Mouse (Mus musculus): ENCODE measurements around the gene Ggnbp2. TPM values are rescaled to one million over a fixed set of nuclear protein-coding genes. Genes with fewer than 3 reads are reported as not detected.

Gene Ggnbp2
- polyA plus RNA-seq, 1 experiment: 24.8 TPM

DNA sequence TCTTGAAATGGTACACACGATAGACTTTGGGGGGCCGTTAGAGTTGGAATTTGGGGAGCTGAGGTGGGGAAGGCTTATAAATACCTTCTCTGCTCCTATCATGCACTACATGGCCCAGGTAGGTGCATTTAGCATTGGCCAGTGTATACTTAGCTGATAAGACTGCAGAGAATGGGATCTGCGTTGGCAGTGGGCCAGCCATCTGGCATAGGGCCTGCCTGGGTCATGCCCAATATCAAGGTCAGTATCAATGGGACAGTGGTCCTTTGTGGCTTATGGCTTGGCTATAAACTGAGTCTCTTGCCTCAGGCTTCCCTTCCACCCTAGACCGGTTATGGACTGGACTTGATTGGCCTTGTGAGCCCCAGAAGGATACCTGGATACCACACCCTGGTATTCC, 66.2 kb downstream of the Ggnbp2 start:
- no peaks in the 10 kb centered on the region for H3K36me3 ChIP-seq (ENCODE audit: control insufficient read depth, insufficient read depth)
- peaks cover 7% of the 10 kb centered on the region for H3K27me3 ChIP-seq (ENCODE audit: control insufficient read depth, insufficient read depth, insufficient read length)
- H3K4me2 ChIP-seq (ENCODE audit: low read depth): no peak overlapping the region
- H3ac ChIP-seq (ENCODE audit: control insufficient read depth, insufficient read length): no peak overlapping the region
- TF ChIP-seq MYOG (IDR thresholded peaks at IDR 0.05; ENCODE audit: control insufficient read depth in 1 of 3, insufficient read depth in 1 of 3, insufficient read length in 2 of 3, low read depth in 2 of 3): no peak
- no peak for TF ChIP-seq MYOD1 (IDR thresholded peaks at IDR 0.05; ENCODE audit: control insufficient read depth in 1 of 3, insufficient read length in 2 of 3, low read depth in 2 of 3)
- TF ChIP-seq MAX (IDR thresholded peaks at IDR 0.05; ENCODE audit: low read depth): no peak
- H3K79me2 ChIP-seq (ENCODE audit: control insufficient read depth, insufficient read depth): no peaks in the 10 kb centered on the region
- no peak overlapping the region for H3K4me3 ChIP-seq

DNA sequence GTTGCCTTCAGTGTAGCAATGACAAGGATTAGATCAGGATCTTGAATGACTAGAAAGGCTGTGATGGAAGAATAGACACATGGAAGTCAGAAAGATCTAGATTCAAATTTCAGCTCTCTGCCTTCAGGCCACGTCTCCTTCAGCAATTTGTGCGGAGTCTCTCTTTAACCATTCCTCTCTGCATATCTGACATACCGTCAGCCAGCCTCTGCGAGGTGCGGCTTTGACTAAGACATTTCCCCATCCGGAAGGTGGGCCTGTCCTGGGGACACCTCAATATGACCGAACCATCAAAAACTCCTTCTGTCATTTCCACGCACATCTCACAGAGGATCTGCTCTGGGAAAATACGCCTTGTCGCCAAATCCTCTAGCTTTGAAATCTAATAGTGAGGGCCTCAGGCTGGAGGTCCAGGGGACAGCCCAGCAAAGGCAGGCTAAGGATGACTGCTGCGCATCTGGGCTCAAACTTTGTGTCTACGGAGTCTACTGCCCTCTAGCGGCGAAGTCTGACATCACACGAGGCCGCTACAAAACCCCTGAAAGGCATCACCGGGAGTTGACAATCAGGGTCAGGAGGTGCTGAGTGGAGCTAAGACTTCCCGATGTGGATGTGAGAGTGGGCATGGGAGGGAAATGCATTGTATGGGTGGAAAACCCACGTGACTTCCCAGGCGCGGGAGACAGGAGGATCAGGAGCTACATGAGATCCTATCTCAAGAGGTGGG, 72.8 kb downstream of the Ggnbp2 start:
- Histone ChIP-seq H3K79me2 (ENCODE audit: control insufficient read depth, insufficient read depth) (no peaks in the 10 kb centered on the region), H3K4me2 (ENCODE audit: low read depth) (no peak overlapping the region), H3ac (ENCODE audit: control insufficient read depth, insufficient read length) (no peak overlapping the region), H3K36me3 (ENCODE audit: control insufficient read depth, insufficient read depth) (no peaks in the 10 kb centered on the region), H3K4me3 (no peak overlapping the region), H3K27me3 (ENCODE audit: control insufficient read depth, insufficient read depth, insufficient read length) (peaks cover 7% of the 10 kb centered on the region)
- no peak for TF ChIP-seq REST (IDR thresholded peaks at IDR 0.05; ENCODE audit: insufficient read depth, insufficient read length)

DNA sequence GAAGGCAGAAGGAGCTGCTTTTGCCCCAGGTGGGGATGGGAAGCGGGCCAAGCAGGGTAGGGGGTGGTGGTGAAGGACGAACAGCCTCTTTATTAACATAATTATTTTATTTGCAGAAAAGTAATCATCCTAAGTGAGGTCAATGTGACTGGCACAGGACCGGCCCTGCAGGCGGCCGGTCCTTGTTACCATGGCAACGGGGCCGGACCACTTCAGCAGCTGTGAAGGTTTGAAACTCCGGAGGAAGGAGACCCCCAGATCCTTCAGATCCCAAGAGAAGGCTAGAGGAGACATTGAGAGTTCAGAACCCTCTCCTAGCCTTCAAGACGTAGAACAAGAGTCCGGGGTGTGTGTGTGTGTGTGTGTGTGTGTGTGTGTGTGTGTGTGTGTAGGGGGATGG, 73.6 kb downstream of the Ggnbp2 start:
- no peak overlapping the region for H3K4me3 ChIP-seq
- no peaks in the 10 kb centered on the region for H3K36me3 ChIP-seq (ENCODE audit: control insufficient read depth, insufficient read depth)
- TF ChIP-seq MYOD1 (IDR thresholded peaks at IDR 0.05; ENCODE audit: control insufficient read depth in 1 of 3, insufficient read length in 2 of 3, low read depth in 2 of 3): no peak
- TF ChIP-seq POLR2A (IDR thresholded peaks at IDR 0.05; ENCODE audit: insufficient read length, low read depth): no peak
- TF ChIP-seq POLR2AphosphoS2 (IDR thresholded peaks at IDR 0.05; ENCODE audit: insufficient read length, low read depth): no peak
- TF ChIP-seq TCF3 (IDR thresholded peaks at IDR 0.05; ENCODE audit: insufficient read length, low read depth): no peak
- no peak for TF ChIP-seq REST (IDR thresholded peaks at IDR 0.05; ENCODE audit: insufficient read depth, insufficient read length)
- TF ChIP-seq E2F4 (IDR thresholded peaks at IDR 0.05; ENCODE audit: insufficient read depth): no peak
- no peak overlapping the region for H3K4me2 ChIP-seq (ENCODE audit: low read depth)
- H3K79me2 ChIP-seq (ENCODE audit: control insufficient read depth, insufficient read depth): no peaks in the 10 kb centered on the region
- H3K27me3 ChIP-seq (ENCODE audit: control insufficient read depth, insufficient read depth, insufficient read length): peaks cover 7% of the 10 kb centered on the region
- H3ac ChIP-seq (ENCODE audit: control insufficient read depth, insufficient read length): no peak overlapping the region

DNA sequence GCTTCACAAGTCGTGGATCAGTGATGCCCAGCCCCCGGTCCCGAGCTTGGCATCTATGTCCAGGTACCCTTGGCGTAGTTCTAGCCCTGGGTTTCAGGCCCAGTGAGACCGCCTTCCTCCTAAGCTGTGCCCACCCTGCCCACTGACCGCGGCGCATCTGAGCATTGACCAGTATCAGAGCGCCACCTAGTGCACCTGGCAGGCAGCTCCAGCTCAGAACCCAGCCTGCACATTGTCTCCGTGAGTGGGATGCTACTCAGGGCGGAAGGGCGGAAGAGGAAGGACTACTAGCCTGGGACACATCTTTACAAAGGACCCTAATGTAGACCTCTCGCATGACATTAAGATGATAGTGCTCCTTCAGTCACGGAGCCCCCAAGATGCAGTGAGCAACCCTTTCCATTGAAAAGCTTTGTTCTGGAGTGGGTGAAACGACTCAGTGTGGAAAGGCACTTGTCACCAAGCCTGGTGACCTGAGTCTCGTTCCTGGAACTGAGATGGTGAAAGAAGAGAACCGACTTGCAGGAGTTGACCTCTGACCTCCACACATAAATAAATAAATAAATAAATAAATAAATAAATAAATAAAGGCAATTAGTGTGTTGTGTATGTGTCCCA, 76.0 kb downstream of the Ggnbp2 start:
- H3K4me3 ChIP-seq: no peak overlapping the region
- H3K36me3 ChIP-seq (ENCODE audit: control insufficient read depth, insufficient read depth): no peaks in the 10 kb centered on the region
- H3K27me3 ChIP-seq (ENCODE audit: control insufficient read depth, insufficient read depth, insufficient read length): no peaks in the 10 kb centered on the region
- no peaks in the 10 kb centered on the region for H3K79me2 ChIP-seq (ENCODE audit: control insufficient read depth, insufficient read depth)
- H3K4me2 ChIP-seq (ENCODE audit: low read depth): no peak overlapping the region
- no peak for TF ChIP-seq MYOG (IDR thresholded peaks at IDR 0.05; ENCODE audit: control insufficient read depth in 1 of 3, insufficient read depth in 1 of 3, insufficient read length in 2 of 3, low read depth in 2 of 3)
- TF ChIP-seq POLR2A (IDR thresholded peaks at IDR 0.05; ENCODE audit: insufficient read length, low read depth): no peak
- TF ChIP-seq TCF3 (IDR thresholded peaks at IDR 0.05; ENCODE audit: insufficient read length, low read depth): no peak
- TF ChIP-seq REST (IDR thresholded peaks at IDR 0.05; ENCODE audit: insufficient read depth, insufficient read length): no peak
- no peak for TF ChIP-seq CEBPB (IDR thresholded peaks at IDR 0.05; ENCODE audit: insufficient read depth, poor library complexity, severe bottlenecking)
- no peak for TF ChIP-seq USF1 (IDR thresholded peaks at IDR 0.05; ENCODE audit: low read depth)
- TF ChIP-seq TCF12 (IDR thresholded peaks at IDR 0.05; ENCODE audit: insufficient read depth, poor library complexity, severe bottlenecking): no peak
- TF ChIP-seq POLR2AphosphoS2 (IDR thresholded peaks at IDR 0.05; ENCODE audit: insufficient read length, low read depth): no peak
- TF ChIP-seq MAX (IDR thresholded peaks at IDR 0.05; ENCODE audit: low read depth): no peak
- no peak for TF ChIP-seq MYOD1 (IDR thresholded peaks at IDR 0.05; ENCODE audit: control insufficient read depth in 1 of 3, insufficient read length in 2 of 3, low read depth in 2 of 3)
- no peak overlapping the region for H3ac ChIP-seq (ENCODE audit: control insufficient read depth, insufficient read length)

DNA sequence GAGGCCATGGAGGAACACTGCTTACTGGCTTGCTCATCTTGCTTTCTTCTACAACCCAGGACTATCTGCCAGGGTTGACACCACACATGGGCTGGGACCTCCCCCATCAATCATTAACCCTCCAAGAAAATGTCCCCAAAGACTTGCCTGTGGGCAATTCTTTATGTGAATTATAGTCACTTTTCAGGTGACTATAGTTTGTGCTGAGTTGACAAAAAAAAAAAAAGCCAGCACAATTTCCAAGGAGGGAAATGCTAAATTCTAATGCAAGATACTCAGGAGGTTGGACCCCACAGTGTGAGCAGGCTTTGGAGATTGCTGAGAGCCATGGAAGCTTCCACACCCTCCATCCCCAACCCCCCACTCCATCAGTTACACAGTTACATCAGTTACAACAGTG, 77.1 kb downstream of the Ggnbp2 start:
- Histone ChIP-seq H3ac (ENCODE audit: control insufficient read depth, insufficient read length) (no peak overlapping the region), H3K27me3 (ENCODE audit: control insufficient read depth, insufficient read depth, insufficient read length) (peaks cover 3% of the 10 kb centered on the region)

More for the DNA sequence above, 77.1 kb downstream of the Ggnbp2 start:
- no peak overlapping the region for H3K4me2 ChIP-seq (ENCODE audit: low read depth)
- H3K79me2 ChIP-seq (ENCODE audit: control insufficient read depth, insufficient read depth): no peaks in the 10 kb centered on the region
- H3K4me3 ChIP-seq: no peak overlapping the region
- H3K36me3 ChIP-seq (ENCODE audit: control insufficient read depth, insufficient read depth): no peaks in the 10 kb centered on the region
- TF ChIP-seq MYOG (IDR thresholded peaks at IDR 0.05; ENCODE audit: control insufficient read depth in 1 of 3, insufficient read depth in 1 of 3, insufficient read length in 2 of 3, low read depth in 2 of 3) (no peak), TCF12 (IDR thresholded peaks at IDR 0.05; ENCODE audit: insufficient read depth, poor library complexity, severe bottlenecking) (no peak), POLR2AphosphoS2 (IDR thresholded peaks at IDR 0.05; ENCODE audit: insufficient read length, low read depth) (no peak), TCF3 (IDR thresholded peaks at IDR 0.05; ENCODE audit: insufficient read length, low read depth) (no peak), REST (IDR thresholded peaks at IDR 0.05; ENCODE audit: insufficient read depth, insufficient read length) (no peak), USF1 (IDR thresholded peaks at IDR 0.05; ENCODE audit: low read depth) (no peak), POLR2A (IDR thresholded peaks at IDR 0.05; ENCODE audit: insufficient read length, low read depth) (no peak), E2F4 (IDR thresholded peaks at IDR 0.05; ENCODE audit: insufficient read depth) (no peak), MAX (IDR thresholded peaks at IDR 0.05; ENCODE audit: low read depth) (no peak), CEBPB (IDR thresholded peaks at IDR 0.05; ENCODE audit: insufficient read depth, poor library complexity, severe bottlenecking) (no peak), MYOD1 (IDR thresholded peaks at IDR 0.05; ENCODE audit: control insufficient read depth in 1 of 3, insufficient read length in 2 of 3, low read depth in 2 of 3) (no peak)

Data from myocyte (in vitro differentiated cells).